Mouse (Mus musculus): ENCODE measurements around the gene Nox4. TPM values are rescaled to one million over a fixed set of nuclear protein-coding genes. Genes with fewer than 3 reads are reported as not detected.

Gene Nox4
- polyA plus RNA-seq, 1 experiment, result 0.26 TPM

DNA sequence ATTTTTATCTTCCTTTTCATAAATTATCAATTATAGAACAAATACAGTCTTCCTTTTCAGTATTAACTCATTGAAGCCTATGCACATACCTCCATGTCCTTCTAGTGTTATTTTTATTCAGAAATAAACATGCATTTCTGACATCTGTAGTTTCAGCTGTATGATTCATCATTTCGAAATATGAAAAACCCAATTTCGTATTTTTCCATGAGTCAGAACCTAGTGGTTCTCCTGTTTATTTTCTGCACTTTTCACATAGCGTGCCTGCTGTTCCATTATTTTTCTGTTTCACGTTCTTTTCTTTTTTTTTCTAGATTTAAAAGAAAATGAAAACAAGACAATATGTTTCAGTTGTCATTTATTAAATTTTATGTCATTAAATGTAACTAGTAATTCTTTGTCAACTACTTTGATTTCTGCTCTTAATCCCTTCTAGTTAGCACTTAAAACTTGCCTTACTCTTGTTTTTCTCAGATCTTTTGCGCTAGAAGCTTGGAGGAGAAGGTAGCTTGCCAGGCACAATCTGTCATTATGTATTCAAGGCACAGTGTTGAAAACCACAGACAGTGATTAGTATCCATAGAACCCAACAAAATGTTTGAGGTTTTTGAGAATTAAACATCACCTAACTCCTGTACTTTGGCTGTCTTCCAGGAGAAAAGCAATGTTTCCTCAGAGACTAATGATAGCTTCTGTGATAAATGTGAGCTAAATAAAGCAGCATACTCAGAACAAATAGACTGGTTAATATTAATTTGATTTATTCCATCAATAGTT lies 85.1 kb downstream of the Nox4 start:
- no peaks in the 10 kb centered on the region for H3K27me3 ChIP-seq (ENCODE audit: control insufficient read depth, insufficient read depth, low read length)
- TF ChIP-seq POLR2A (IDR thresholded peaks at IDR 0.05; ENCODE audit: borderline replicate concordance, insufficient read depth, low read length), result no peak
- no peak for TF ChIP-seq CTCF (IDR thresholded peaks at IDR 0.05; ENCODE audit: borderline replicate concordance, insufficient read depth, low read depth, low read length)
- no peak overlapping the region for H3K4me3 ChIP-seq (replicated peaks; ENCODE audit: insufficient read depth, low read depth, low read length)
- no peaks in the 10 kb centered on the region for H3K4me1 ChIP-seq (ENCODE audit: control insufficient read depth, insufficient read depth, low read length)
- no peak overlapping the region for H3K27ac ChIP-seq (ENCODE audit: insufficient read depth, low read length)
- WGBS, result 89% methylated on average over 5 of the region's 5 CpGs
- DNase-seq, result no peak

DNA sequence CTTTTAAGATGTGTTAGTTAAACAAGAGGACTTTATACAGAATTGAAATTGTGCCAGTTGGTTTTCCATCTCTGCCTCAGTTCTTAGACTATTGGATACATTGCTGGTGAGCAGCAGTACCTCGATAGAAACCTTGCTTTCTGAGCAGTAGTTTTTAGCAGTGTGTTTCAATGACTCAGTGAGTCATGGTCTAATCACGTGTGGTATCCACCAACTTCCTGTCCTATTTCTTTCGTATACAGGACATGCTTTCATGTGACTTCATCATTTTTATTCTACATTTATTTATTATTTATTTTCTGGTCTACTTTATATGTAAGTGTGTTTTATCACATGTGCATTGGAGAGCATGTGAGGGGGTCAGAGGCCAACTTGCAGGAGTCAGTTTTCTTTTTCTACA lies 99.7 kb downstream of the Nox4 start:
- no peak for DNase-seq
- H3K27me3 ChIP-seq (ENCODE audit: control insufficient read depth, insufficient read depth, low read length), result no peaks in the 10 kb centered on the region
- no peak for TF ChIP-seq CTCF (IDR thresholded peaks at IDR 0.05; ENCODE audit: borderline replicate concordance, insufficient read depth, low read depth, low read length)
- TF ChIP-seq POLR2A (IDR thresholded peaks at IDR 0.05; ENCODE audit: borderline replicate concordance, insufficient read depth, low read length), result no peak
- WGBS, result 56% methylated on average over 3 of the region's 3 CpGs
- H3K4me3 ChIP-seq (replicated peaks; ENCODE audit: insufficient read depth, low read depth, low read length), result no peak overlapping the region
- no peak overlapping the region for H3K27ac ChIP-seq (ENCODE audit: insufficient read depth, low read length)
- H3K4me1 ChIP-seq (ENCODE audit: control insufficient read depth, insufficient read depth, low read length), result no peaks in the 10 kb centered on the region

DNA sequence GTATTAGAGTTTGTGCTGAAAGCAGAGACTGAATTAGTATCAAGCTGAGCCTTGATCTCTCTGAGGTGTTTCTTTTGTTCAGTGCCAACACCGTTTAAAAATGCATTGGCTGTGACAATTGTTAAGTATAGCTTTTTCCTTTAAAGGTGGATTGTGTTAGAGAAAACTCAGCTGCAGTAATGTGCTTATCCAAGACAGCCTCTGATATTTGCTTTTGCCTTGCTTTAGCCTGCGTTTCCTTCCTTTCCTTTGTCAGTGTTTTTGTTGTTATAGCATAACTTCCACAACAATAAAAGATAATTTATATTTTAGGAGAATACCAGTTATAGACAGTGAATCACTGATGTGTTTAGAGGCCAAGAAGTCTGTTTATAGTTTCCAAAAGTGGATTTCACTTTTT lies 106.9 kb downstream of the Nox4 start:
- no peak for DNase-seq
- Histone ChIP-seq H3K4me1 (ENCODE audit: control insufficient read depth, insufficient read depth, low read length) (no peaks in the 10 kb centered on the region), H3K4me3 (replicated peaks; ENCODE audit: insufficient read depth, low read depth, low read length) (no peak overlapping the region), H3K27ac (ENCODE audit: insufficient read depth, low read length) (no peak overlapping the region), H3K27me3 (ENCODE audit: control insufficient read depth, insufficient read depth, low read length) (no peaks in the 10 kb centered on the region)
- no peak for TF ChIP-seq CTCF (IDR thresholded peaks at IDR 0.05; ENCODE audit: borderline replicate concordance, insufficient read depth, low read depth, low read length)
- TF ChIP-seq POLR2A (IDR thresholded peaks at IDR 0.05; ENCODE audit: borderline replicate concordance, insufficient read depth, low read length), result no peak
- WGBS, result 36% methylated on average over 2 of the region's 2 CpGs

DNA sequence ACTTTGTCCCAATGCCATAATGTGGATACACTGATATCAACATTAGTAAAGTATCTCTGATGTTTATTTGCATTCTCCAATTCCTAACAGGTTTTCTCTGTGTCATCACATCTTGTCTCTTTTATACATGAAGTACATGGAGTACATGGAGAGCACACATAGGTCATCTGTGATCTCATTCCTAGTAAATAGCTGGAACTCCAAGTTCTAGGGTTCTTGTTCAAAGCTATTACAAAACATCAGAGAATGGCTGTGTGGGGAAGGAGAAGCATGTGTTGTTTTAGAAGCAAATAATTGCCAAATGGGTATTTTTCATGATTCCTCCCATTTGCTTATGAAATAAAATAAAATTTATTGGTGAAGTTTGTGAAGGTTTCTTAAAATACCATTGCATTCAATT lies 121.9 kb downstream of the Nox4 start:
- Histone ChIP-seq H3K27ac (ENCODE audit: insufficient read depth, low read length) (no peak overlapping the region), H3K27me3 (ENCODE audit: control insufficient read depth, insufficient read depth, low read length) (no peaks in the 10 kb centered on the region), H3K4me1 (ENCODE audit: control insufficient read depth, insufficient read depth, low read length) (no peaks in the 10 kb centered on the region), H3K4me3 (replicated peaks; ENCODE audit: insufficient read depth, low read depth, low read length) (no peak overlapping the region)
- DNase-seq, result no peak
- TF ChIP-seq POLR2A (IDR thresholded peaks at IDR 0.05; ENCODE audit: borderline replicate concordance, insufficient read depth, low read length) (no peak), CTCF (IDR thresholded peaks at IDR 0.05; ENCODE audit: borderline replicate concordance, insufficient read depth, low read depth, low read length) (no peak)

DNA sequence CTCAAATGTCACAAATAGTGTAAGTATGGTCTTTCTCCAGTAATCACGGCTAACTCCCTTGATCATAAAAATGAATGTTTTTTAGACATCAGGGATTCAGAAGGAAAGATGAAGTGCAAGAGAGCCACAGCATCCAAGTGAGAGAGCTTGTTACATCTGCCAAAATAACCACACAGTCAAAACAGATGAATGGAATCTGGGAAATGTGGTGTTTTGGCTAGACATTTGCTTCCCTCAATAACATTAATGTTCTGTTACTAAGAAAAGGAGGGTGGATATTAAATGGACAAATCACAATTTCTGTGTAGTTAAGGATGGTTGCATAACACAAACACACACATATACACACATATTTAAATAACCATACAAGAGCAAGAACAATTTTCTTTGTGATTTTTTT lies 123.2 kb downstream of the Nox4 start:
- H3K27ac ChIP-seq (ENCODE audit: insufficient read depth, low read length), result no peak overlapping the region
- TF ChIP-seq CTCF (IDR thresholded peaks at IDR 0.05; ENCODE audit: borderline replicate concordance, insufficient read depth, low read depth, low read length) (no peak), POLR2A (IDR thresholded peaks at IDR 0.05; ENCODE audit: borderline replicate concordance, insufficient read depth, low read length) (no peak)
- no peaks in the 10 kb centered on the region for H3K27me3 ChIP-seq (ENCODE audit: control insufficient read depth, insufficient read depth, low read length)
- no peak overlapping the region for H3K4me3 ChIP-seq (replicated peaks; ENCODE audit: insufficient read depth, low read depth, low read length)
- WGBS, result 88% methylated on average over 1 of the region's 1 CpGs
- DNase-seq, result no peak
- no peaks in the 10 kb centered on the region for H3K4me1 ChIP-seq (ENCODE audit: control insufficient read depth, insufficient read depth, low read length)

DNA sequence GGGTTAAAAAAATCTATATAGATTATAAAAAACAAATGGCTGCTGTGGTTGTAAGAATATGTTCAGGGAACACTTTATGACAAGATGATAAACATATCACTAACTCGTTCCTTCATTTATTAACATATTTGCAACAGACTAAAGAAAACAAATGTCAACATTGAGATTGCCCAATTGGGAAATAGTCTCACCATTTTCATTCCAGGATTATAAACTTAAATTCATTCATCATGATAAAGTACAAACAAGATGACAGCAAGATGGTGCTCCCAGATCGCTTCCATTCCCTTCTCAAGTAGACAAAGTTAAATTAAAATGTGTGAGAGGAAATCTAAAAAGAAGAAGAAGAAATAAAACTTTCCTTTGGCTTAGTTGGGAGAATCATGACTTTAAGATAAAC lies 124.9 kb downstream of the Nox4 start:
- Histone ChIP-seq H3K27me3 (ENCODE audit: control insufficient read depth, insufficient read depth, low read length) (no peaks in the 10 kb centered on the region), H3K4me1 (ENCODE audit: control insufficient read depth, insufficient read depth, low read length) (no peaks in the 10 kb centered on the region), H3K4me3 (replicated peaks; ENCODE audit: insufficient read depth, low read depth, low read length) (no peak overlapping the region), H3K27ac (ENCODE audit: insufficient read depth, low read length) (no peak overlapping the region)
- no peak for DNase-seq
- WGBS, result 92% methylated on average over 2 of the region's 2 CpGs
- TF ChIP-seq POLR2A (IDR thresholded peaks at IDR 0.05; ENCODE audit: borderline replicate concordance, insufficient read depth, low read length) (no peak), CTCF (IDR thresholded peaks at IDR 0.05; ENCODE audit: borderline replicate concordance, insufficient read depth, low read depth, low read length) (no peak)

DNA sequence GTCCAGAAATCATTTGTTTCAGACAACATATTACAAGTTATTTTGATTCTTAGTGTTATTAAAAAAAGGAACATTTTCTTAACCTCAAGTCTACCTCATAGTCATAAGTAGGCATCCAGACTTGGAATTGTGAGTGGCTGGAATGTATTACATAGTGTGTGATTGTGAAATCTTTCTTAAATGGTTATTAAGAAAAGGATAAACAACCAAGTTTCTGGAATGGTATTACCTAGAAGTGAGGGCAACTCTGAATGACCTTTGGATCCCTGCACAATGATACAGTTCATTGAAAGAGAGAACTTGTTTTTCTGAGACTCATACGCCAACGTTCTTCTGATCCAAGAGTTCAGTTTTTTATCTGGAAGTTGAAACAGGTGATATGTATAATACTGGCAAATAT lies 125.4 kb downstream of the Nox4 start:
- H3K4me3 ChIP-seq (replicated peaks; ENCODE audit: insufficient read depth, low read depth, low read length), result no peak overlapping the region
- no peaks in the 10 kb centered on the region for H3K27me3 ChIP-seq (ENCODE audit: control insufficient read depth, insufficient read depth, low read length)
- 96% methylated on average over 2 of the region's 2 CpGs for WGBS
- no peaks in the 10 kb centered on the region for H3K4me1 ChIP-seq (ENCODE audit: control insufficient read depth, insufficient read depth, low read length)
- H3K27ac ChIP-seq (ENCODE audit: insufficient read depth, low read length), result no peak overlapping the region
- TF ChIP-seq POLR2A (IDR thresholded peaks at IDR 0.05; ENCODE audit: borderline replicate concordance, insufficient read depth, low read length), result no peak
- no peak for TF ChIP-seq CTCF (IDR thresholded peaks at IDR 0.05; ENCODE audit: borderline replicate concordance, insufficient read depth, low read depth, low read length)
- no peak for DNase-seq

DNA sequence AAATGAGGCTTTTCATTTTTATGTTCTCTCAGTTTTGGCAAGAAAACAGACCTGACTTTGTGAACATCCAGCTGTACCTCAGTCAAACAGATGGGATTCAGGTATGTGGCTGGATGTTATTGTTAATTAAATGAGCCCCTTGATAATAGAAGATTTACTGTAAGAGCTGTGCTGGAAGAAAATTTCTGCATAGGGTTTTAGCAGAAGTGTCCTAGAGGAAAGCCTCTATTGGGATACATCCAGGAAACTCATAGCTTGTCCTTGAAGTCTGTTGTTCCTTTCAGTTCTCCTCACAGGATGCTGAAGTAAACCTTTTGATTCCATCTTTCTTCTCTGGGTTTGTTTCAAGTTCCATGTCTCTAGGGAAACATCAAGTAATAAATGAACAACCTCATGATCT lies 128.4 kb downstream of the Nox4 start:
- Histone ChIP-seq H3K27ac (ENCODE audit: insufficient read depth, low read length) (no peak overlapping the region), H3K4me3 (replicated peaks; ENCODE audit: insufficient read depth, low read depth, low read length) (no peak overlapping the region), H3K4me1 (ENCODE audit: control insufficient read depth, insufficient read depth, low read length) (no peaks in the 10 kb centered on the region), H3K27me3 (ENCODE audit: control insufficient read depth, insufficient read depth, low read length) (no peaks in the 10 kb centered on the region)
- no peak for DNase-seq
- TF ChIP-seq CTCF (IDR thresholded peaks at IDR 0.05; ENCODE audit: borderline replicate concordance, insufficient read depth, low read depth, low read length) (no peak), POLR2A (IDR thresholded peaks at IDR 0.05; ENCODE audit: borderline replicate concordance, insufficient read depth, low read length) (no peak)
